Mouse (Mus musculus) kidney, postnatal 14 days (tissue): ENCODE data around the gene Cd3d.
A peak's percentile ranks its signal among the peaks of the same experiment; 100 is the strongest.

Experiments
- DNase-seq: peaks from one replicate; pipeline ENCODE4 v3.0.0; 2022; ENCODE audit warnings: mixed read lengths

The Cd3d gene

GRCm38 (mm10) chr9:44994962-44995361 is 13.4 kb downstream of the Cd3d start:
- no peak for DNase-seq

DNA sequence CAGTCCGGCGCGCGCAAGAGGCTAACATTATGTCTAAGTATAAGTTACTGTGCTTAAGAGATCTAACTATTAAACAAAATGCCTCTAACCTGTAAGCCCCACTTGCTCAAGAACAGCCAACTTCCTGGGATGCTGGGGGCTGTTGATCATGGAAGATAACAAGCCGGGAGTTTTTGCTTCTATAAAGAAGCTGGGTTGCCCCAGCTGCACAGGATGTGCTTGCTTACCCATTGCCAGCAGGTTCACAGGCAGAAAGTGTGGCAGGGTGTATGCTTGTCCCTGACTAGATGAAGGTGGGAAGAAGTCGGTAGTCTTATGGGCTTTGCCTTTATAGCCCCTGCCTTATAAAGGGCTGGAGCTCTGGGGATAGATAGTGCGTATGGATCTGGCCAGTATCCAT is 15.0 kb downstream of the Cd3d start:
- DNase-seq, result no peak

- no peak for DNase-seq
These were observed 16.6 kb downstream of the Cd3d start for GRCm38 (mm10) chr9:44998138-44998537.

- peak; percentile 55 for DNase-seq
These were observed 17.6 kb downstream of the Cd3d start for GRCm38 (mm10) chr9:44999171-44999570.

DNA sequence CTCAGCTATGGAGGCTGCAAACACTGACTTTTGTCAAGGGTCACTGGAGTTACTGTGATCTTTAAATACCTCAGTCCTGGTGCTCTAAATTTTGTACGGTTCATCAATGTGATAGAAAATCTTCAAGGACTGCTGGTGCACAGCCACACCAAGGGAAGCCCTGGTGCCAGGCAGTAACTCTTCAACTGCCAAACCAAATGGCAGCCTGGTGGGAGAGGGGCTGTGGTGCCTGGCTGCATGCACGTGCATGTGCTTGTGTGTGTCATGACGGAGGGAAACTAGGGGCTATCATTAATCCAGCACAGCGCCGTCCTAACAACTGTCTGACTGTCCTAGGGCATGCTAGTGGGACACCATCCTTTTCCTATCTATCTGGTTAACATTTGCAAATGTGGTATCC is 18.2 kb downstream of the Cd3d start:
- no peak for DNase-seq

GRCm38 (mm10) chr9:45000249-45000648 is 18.7 kb downstream of the Cd3d start:
- no peak for DNase-seq

DNA sequence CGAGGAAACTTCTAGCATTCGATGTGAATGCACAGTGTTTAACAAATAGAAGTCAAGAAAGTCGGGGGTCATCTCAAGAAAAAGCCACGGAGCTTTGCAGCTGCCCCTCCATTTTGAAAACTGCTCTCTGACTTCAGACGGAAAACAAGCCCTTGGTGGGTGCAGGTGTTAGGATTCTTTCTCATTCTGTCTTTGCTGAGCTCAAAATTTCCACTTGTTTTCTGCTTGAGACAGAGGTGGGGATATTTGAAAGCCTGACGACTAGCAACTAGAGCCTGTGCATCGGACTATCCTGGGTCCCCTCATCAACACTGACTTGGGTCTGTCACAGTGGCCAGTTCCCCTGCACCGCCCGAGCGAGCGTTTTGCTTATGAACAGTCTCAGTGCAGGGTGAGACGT is 25.8 kb downstream of the Cd3d start:
- DNase-seq, result no peak

DNA sequence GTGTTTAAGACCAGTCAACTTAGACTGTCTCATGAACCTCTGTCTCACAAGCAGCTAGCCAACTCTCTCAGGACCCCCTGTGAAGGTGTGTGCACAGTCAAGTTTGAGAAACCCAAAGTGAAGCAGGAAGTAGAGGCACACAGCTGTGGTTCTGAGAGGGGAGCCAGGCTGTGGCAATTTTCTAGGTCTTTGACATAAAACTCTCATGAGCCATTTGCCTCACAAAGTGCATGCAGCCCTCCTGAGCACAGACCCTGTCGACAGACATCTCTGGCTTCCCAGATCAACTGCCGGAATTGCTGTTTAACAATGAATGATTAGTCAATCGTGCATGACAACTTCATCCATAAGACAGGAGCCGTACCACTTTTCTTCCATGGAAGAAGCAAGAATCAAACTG is 26.8 kb downstream of the Cd3d start:
- no peak for DNase-seq

DNA sequence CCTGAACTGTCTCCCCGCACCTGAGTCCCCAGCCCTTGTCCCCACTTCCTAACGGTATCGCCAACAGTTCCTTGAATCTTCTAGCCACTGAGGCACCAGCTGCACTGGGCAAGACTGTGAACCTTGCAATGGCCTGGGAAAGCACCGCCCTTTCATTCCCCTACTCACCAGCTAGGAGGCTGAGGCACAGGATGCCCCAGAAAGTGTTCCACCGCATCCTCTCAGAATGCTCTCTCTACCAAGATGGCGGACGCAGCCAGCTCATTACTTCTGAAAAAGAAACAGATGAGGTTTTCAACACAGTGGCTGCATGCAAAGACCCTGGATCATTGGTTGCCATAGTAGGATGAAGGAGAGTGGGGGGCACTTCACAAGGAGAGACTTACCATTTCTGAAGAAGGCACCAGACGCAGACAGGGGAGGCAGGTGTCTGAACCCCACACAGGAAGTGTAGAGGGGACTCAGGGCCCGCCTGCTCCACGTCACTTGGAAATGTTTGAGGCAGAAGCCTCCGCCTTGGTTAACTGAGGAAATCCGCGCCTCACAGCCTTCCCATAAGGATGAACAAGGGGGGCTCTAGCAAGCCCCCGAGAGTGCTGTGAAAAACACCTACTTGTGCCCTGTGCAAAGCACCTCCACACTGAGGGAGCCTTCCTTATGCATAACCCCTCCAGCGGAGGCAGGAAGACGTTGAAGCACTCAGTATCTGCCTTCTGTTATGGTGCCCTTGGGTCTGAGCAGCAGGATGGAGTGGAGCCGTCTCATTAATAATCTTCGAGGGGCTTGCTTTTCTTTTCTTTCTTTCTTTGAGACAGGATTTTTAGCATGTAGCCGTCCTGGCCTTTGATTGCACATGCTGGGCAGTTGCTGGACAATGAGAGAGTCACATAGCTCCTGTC is 27.8 kb downstream of the Cd3d start, which contains the start of gene Cd3e:
Gene Cd3e, minus strand, starts transcription at position 448 of the 899 bp plus-strand sequence.
- DNase-seq, result no peak

GRCm38 (mm10) chr9:45010461-45010860 is 28.9 kb downstream of the Cd3d start:
- no peak for DNase-seq

DNA sequence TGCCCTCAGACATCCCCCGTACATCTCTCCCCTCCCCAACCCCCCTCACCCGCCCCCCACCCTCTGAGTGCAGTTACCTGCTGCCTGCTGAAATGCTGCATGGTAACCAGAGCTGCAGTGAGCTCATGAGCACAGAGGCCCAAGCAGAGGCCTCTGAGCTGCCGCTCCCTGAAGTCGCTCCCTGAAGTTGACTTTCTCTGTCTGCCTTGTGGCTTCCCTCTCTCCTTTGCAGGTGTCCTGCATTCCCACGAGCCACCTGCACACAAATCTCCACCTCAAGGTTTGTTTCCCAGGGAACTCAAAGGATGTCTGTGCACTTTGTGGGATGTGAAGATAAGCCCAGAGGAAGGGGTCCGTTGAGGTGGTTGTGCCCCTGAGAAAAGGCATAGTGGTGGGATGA is 29.7 kb downstream of the Cd3d start:
- DNase-seq, result no peak

DNA sequence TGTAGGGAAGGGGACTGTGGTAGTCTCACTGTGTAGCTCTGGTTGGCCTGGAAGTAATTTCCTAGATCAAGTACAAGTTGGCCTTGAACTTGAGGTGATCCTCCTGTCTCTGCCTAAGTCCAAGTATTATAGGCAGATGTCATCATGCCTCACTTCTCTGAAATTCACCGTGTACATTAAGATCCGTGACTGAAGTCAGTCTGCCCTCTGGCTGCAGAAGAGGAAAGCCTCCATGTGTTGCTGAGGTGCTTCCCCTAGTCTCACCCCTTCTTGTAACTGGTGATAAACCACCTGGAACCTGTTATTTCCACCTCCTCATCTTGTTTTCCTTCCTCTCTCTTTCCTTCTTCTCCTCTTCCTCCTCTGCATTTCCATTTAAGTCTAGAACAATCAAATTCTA is 33.3 kb downstream of the Cd3d start:
- no peak for DNase-seq

DNA sequence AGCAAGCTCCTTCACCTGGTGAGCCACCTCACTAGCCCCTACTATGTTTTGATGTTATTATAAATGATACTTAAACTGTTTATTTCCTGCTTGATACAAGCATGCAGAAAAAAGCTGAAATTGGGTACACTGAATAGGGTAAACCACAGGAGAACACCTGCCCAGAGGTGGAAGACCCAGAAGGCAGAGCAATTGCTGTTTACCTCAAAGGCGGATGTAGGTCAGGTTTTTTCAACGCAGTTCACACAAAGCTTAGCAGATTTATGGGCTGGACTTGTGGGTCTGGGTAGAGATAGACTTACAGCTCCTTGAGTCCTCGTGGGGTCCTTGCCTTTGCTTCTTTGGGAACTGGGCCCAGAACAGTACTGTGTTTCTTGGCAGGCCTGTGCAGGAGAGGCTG is 34.3 kb downstream of the Cd3d start:
- DNase-seq, result no peak

GRCm38 (mm10) chr9:45018031-45018430 is 36.4 kb downstream of the Cd3d start:
- no peak for DNase-seq

DNA sequence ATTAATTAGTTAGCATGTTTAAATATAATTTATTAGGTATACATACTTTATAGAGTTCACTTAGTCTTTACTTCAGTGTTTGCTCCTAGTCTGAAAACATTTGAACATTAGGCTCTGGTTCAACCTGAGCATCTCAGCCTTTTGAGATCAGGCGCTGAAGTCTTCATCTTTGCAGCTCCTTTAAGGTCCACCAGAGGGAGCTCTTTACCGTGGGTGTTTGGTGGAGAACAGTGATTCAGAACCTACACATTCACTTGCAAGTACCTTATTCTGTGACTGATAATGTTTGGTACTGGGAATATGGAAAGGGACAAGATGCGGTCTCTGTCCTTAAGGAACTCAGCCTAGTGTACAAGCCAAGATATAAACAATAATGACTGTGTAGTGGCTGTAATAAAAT is 41.2 kb downstream of the Cd3d start:
- DNase-seq, result peak; percentile 73

DNA sequence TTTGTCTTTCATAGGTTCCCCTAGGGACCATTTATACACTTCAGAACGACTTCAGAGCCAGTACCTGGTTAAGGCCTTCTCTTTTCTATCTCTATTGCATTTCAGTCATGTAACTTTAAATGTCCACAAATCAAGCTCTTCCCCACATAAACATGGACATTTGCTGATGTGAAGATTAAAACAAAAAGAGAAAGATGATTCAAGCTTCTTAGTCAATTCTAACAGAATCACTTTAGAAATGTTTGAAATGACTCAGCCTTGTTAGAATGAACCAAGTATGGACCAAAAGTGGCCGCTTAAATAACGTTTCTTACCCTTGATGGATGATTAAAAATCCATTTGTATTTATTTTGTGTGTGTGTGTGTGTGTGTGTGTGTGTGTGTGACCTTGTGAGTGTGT is 42.1 kb downstream of the Cd3d start:
- no peak for DNase-seq

DNA sequence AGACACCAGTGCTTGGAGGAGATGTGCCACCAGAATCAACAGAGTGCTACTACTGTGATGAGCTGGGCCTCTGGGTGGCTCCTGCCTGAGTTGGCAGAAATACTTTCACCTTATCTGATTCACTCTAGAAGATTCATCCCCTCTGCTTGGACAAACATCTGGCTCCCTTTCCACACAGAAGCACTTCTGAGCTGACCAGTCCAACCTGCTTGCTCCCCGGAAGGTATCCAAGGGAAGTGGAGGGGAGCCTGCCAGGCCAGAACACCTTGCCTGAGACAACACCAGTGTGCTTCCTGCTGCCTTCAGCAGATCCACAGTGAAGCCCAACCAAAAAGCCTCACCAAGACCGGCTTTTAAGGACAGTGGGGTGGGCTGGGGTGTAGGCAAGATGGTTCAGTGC is 42.6 kb downstream of the Cd3d start:
- no peak for DNase-seq

DNA sequence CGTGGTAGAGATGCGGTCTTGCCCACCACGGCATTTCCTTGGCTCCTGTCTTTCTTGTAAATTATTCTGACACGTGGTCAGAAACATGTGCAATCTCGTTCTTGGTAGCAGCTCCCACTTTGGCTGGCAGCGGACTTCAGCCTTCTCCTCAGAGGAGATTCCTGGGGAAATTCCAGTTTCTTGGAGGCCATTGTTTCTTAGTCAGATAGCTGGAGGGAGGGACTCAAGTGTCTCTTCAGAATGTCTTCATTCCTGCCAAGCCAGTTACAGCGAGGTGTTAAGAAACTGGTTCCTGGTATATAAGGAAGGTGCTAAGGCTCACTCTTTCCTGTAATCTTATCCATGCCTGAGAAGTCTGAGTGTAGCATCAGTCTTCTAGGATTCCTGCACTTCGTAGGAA is 45.8 kb downstream of the Cd3d start:
- DNase-seq, result no peak

- DNase-seq, result no peak
These were observed 48.8 kb downstream of the Cd3d start for GRCm38 (mm10) chr9:45030341-45030740.

- DNase-seq, result no peak
These were observed 50.7 kb downstream of the Cd3d start for GRCm38 (mm10) chr9:45032261-45032660.

DNA sequence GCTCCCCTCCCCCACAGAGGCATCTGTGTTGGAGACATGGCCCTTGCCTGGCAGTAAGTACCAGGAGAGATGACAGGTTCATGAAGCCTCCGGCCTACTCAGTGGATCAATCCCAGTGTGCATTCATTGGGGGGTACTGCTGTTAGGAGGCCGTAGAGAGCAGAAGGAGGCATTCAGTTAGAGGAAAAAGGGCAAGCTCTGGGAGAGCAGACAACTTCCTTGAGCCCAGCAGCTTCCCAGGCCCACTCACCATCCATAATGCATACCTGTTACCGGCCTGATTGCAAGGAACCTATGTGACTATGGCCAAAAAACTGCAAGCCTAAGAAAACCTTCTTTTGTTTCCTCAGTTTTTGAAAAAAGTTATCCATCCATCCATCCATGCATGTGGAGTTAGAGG is 52.9 kb downstream of the Cd3d start:
- DNase-seq, result no peak
